Mouse (Mus musculus): ENCODE measurements at regions not wholly inside any gene's neighbourhood (a gene's known extent, or its start where the extent isn't known, plus 50 kb on each side); places are given as distances from the start of the nearest gene placed in this dataset.

- DNase-seq, result peak; percentile 35
These were observed 792.2 kb upstream of the Got2 start for GRCm38 (mm10) chr8:96680416-96681027.

- peak; percentile 8 for DNase-seq
These were observed 791.2 kb upstream of the Got2 start for GRCm38 (mm10) chr8:96679510-96679909.

GRCm38 (mm10) chr8:96674703-96675102 is 786.4 kb upstream of the Got2 start:
- no peak for DNase-seq

- DNase-seq, result no peak
These were observed 768.3 kb upstream of the Got2 start for GRCm38 (mm10) chr8:96656495-96657279.

GRCm38 (mm10) chr8:96647743-96648142 is 759.4 kb upstream of the Got2 start:
- no peak for DNase-seq
